Mouse (Mus musculus): ENCODE data around the gene Rhox3g. TPM values are rescaled to one million over a fixed set of nuclear protein-coding genes. Genes with fewer than 3 reads are reported as not detected.
"Not testable (repeated sequence)": the region's sequence is repeated elsewhere in the genome, so short reads cannot be mapped to it uniquely, and the experiment has no call there.

Rhox3g gene
- total RNA-seq (2021) = not detected
- long read RNA-seq, experiment 1 = 0 reads
- long read RNA-seq, experiment 2 = 0 reads

GRCm38 (mm10) chrX:37628512-37628911 lies at the start of gene Rhox3g:
Gene Rhox3g (minus strand): TSS chrX:37628612.
- not testable (repeated sequence) for DNase-seq (ENCODE audit: low spot score in 2 of 2)

- not testable (repeated sequence) for DNase-seq (ENCODE audit: low spot score in 2 of 2)
Measured at GRCm38 (mm10) chrX:37673177-37673576, 44.8 kb upstream of the Rhox3g start, which contains the start of gene Rhox2h. Gene Rhox2h (minus strand): TSS chrX:37673277.

GRCm38 (mm10) chrX:37668664-37669063 lies 40.3 kb upstream of the Rhox3g start, which contains the start of gene Rhox3h:
Gene Rhox3h (minus strand): TSS chrX:37668764.
- DNase-seq (ENCODE audit: low spot score in 2 of 2) = not testable (repeated sequence)

- not testable (repeated sequence) for DNase-seq (ENCODE audit: low spot score in 2 of 2)
Measured at GRCm38 (mm10) chrX:37651227-37651626, 22.8 kb upstream of the Rhox3g start, which contains the start of gene Rhox4g. Gene Rhox4g (minus strand): TSS chrX:37651327.

GRCm38 (mm10) chrX:37643370-37643769 lies 15.0 kb upstream of the Rhox3g start, which contains the start of gene Rhox2g:
Gene Rhox2g (minus strand): TSS chrX:37643470.
- DNase-seq (ENCODE audit: low spot score in 2 of 2) = not testable (repeated sequence)

- not testable (repeated sequence) for DNase-seq (ENCODE audit: low spot score in 2 of 2)
Measured at GRCm38 (mm10) chrX:37607604-37608003, 20.8 kb downstream of the Rhox3g start, which contains the start of gene Rhox4f. Gene Rhox4f (minus strand): TSS chrX:37607704.

GRCm38 (mm10) chrX:37580692-37581091 lies 47.7 kb downstream of the Rhox3g start, which contains the start of gene Rhox3f:
Gene Rhox3f (plus strand): TSS chrX:37580992.
- DNase-seq (ENCODE audit: low spot score in 2 of 2) = not testable (repeated sequence)

Other genes with a start within 250 kb of the Rhox3g start
- not detected for gene Rhox3a2, start 248.6 kb downstream of the Rhox3g start, total RNA-seq (2021)
- not detected for gene Rhox4a2, start 237.8 kb downstream of the Rhox3g start, total RNA-seq (2021)
- not detected for gene Rhox2b, start 216.5 kb downstream of the Rhox3g start, total RNA-seq (2021)
- not detected for gene Rhox4b, start 196.1 kb downstream of the Rhox3g start, total RNA-seq (2021)
- not detected for gene Rhox2c, start 174.9 kb downstream of the Rhox3g start, total RNA-seq (2021)
- not detected for gene Rhox3c, start 170.0 kb downstream of the Rhox3g start, total RNA-seq (2021)
- gene Rhox4c, start 148.3 kb downstream of the Rhox3g start, total RNA-seq (2021) = not detected
- not detected for gene Rhox2d, start 135.2 kb downstream of the Rhox3g start, total RNA-seq (2021)
- gene Rhox4d, start 114.3 kb downstream of the Rhox3g start, total RNA-seq (2021) = not detected
- not detected for gene Rhox2e, start 98.2 kb downstream of the Rhox3g start, total RNA-seq (2021)
- gene Rhox3e, start 86.6 kb downstream of the Rhox3g start, total RNA-seq (2021) = not detected
- not detected for gene Rhox4e, start 71.2 kb downstream of the Rhox3g start, total RNA-seq (2021)
- gene Rhox2f, start 57.2 kb downstream of the Rhox3g start, total RNA-seq (2021) = not detected
- not detected for gene Rhox3f, start 47.6 kb downstream of the Rhox3g start, total RNA-seq (2021)
- gene Rhox4f, start 20.9 kb downstream of the Rhox3g start, total RNA-seq (2021) = not detected
- not detected for gene Rhox2g, start 14.9 kb upstream of the Rhox3g start, total RNA-seq (2021)
- not detected for gene Rhox4g, start 22.7 kb upstream of the Rhox3g start, total RNA-seq (2021)
- not detected for gene Rhox3h, start 40.2 kb upstream of the Rhox3g start, total RNA-seq (2021)
- not detected for gene Rhox2h, start 44.7 kb upstream of the Rhox3g start, total RNA-seq (2021)
- gene Rhox5, start 176.2 kb upstream of the Rhox3g start, total RNA-seq (2021) = not detected
- gene Rhox6, start 198.3 kb upstream of the Rhox3g start, total RNA-seq (2021) = not detected
- not detected for gene Rhox7a, start 203.1 kb upstream of the Rhox3g start, total RNA-seq (2021)

Data from layer of hippocampus, postnatal 14 days (tissue).